Mouse (Mus musculus): ENCODE measurements at regions not wholly inside any gene's neighbourhood (a gene's known extent, or its start where the extent isn't known, plus 50 kb on each side); places are given as distances from the start of the nearest gene placed in this dataset.

DNA sequence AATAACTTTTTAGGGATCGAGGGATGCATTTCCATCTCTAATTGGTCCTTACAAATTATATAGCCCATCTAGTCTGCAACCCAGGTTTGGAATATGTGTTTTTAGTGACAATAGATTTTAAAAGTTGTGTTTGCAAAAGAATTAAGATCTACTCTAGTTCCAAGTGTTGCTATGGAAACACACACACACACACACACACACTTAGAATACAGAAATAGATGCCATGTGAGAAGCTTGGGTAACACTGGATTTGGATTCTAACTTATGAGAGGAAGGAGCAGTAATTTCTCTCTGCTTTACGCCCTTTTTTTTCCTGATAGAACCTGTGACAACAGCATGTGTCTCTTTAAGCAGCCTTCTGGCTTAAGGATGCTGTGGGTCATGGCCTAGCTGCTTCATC, 297.8 kb downstream of the Etaa1 start:
- Histone ChIP-seq H3K4me3 (ENCODE audit: low read depth, low read length) (no peak overlapping the region), H3K36me3 (ENCODE audit: control insufficient read depth, insufficient read depth, low read length, poor library complexity, severe bottlenecking) (no peaks in the 10 kb centered on the region), H3K4me1 (ENCODE audit: control insufficient read depth, insufficient read depth, low read length) (no peaks in the 10 kb centered on the region), H3K27me3 (ENCODE audit: control insufficient read depth, insufficient read depth, low read length, poor library complexity, severe bottlenecking) (no peaks in the 10 kb centered on the region; the same call in 1 of the 2 replicates), H3K9ac (ENCODE audit: low read depth, poor library complexity, severe bottlenecking) (no peak overlapping the region), H3K9me3 (replicated peaks; ENCODE audit: control insufficient read depth, insufficient read depth, low read length, poor library complexity, severe bottlenecking) (no peaks in the 10 kb centered on the region), H3K27ac (ENCODE audit: insufficient read depth, low read length) (no peak overlapping the region)
- TF ChIP-seq EP300 (IDR thresholded peaks at IDR 0.05; ENCODE audit: insufficient read depth, low read depth, low read length) (no peak), POLR2A (IDR thresholded peaks at IDR 0.05; ENCODE audit: insufficient read depth, low read length) (no peak), CTCF (IDR thresholded peaks at IDR 0.05; ENCODE audit: low read depth, low read length) (no peak)

DNA sequence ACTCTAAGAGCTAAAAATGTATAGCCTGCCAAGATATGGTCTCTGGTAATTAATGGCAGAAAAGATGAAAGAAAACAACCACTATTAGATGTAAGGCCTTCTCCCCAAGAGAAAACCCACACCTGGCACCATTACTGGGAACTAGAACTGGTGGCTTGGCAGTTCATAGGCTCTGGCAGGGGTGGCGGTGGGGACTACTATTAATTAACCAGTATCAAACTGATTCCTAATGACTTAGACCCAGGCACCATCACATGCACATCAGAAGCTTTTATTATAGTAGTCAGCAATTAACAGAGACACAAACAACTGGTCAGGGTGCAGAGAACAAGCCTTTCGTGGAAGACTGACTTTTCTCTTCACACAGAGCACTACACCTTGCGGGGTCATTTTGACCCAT, 296.0 kb downstream of the Etaa1 start:
- no peaks in the 10 kb centered on the region for H3K4me1 ChIP-seq (ENCODE audit: control insufficient read depth, insufficient read depth, low read length)
- TF ChIP-seq POLR2A (IDR thresholded peaks at IDR 0.05; ENCODE audit: insufficient read depth, low read length), result no peak
- no peak for TF ChIP-seq CTCF (IDR thresholded peaks at IDR 0.05; ENCODE audit: low read depth, low read length)
- TF ChIP-seq EP300 (IDR thresholded peaks at IDR 0.05; ENCODE audit: insufficient read depth, low read depth, low read length), result no peak
- H3K9ac ChIP-seq (ENCODE audit: low read depth, poor library complexity, severe bottlenecking), result no peak overlapping the region
- no peaks in the 10 kb centered on the region for H3K9me3 ChIP-seq (replicated peaks; ENCODE audit: control insufficient read depth, insufficient read depth, low read length, poor library complexity, severe bottlenecking)
- no peaks in the 10 kb centered on the region for H3K36me3 ChIP-seq (ENCODE audit: control insufficient read depth, insufficient read depth, low read length, poor library complexity, severe bottlenecking)
- no peak overlapping the region for H3K27ac ChIP-seq (ENCODE audit: insufficient read depth, low read length)
- no peaks in the 10 kb centered on the region; the same call in 1 of the 2 replicates for H3K27me3 ChIP-seq (ENCODE audit: control insufficient read depth, insufficient read depth, low read length, poor library complexity, severe bottlenecking)
- H3K4me3 ChIP-seq (ENCODE audit: low read depth, low read length), result no peak overlapping the region

DNA sequence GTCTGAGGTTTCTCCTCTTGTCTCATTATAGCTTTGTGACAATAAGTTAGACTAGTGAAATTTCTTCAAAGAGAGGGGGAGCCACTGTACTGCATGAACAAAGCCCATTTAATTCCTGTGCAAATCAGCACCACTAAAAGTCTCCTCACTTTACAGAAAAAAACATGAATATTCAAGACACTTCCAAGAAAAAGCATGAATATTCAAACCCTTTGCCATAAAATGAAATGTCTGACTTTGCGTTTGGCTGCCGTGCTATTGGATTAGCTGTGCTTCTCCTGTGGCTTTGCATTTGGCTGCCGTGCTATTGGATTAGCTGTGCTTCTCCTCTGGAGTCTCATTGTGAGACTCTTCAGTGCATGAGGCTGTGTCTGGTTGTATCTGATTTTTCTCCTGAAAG, 295.4 kb downstream of the Etaa1 start:
- Histone ChIP-seq H3K9me3 (replicated peaks; ENCODE audit: control insufficient read depth, insufficient read depth, low read length, poor library complexity, severe bottlenecking) (no peaks in the 10 kb centered on the region), H3K4me1 (ENCODE audit: control insufficient read depth, insufficient read depth, low read length) (no peaks in the 10 kb centered on the region), H3K36me3 (ENCODE audit: control insufficient read depth, insufficient read depth, low read length, poor library complexity, severe bottlenecking) (no peaks in the 10 kb centered on the region), H3K4me3 (ENCODE audit: low read depth, low read length) (no peak overlapping the region), H3K9ac (ENCODE audit: low read depth, poor library complexity, severe bottlenecking) (no peak overlapping the region), H3K27ac (ENCODE audit: insufficient read depth, low read length) (no peak overlapping the region), H3K27me3 (ENCODE audit: control insufficient read depth, insufficient read depth, low read length, poor library complexity, severe bottlenecking) (no peaks in the 10 kb centered on the region; the same call in 1 of the 2 replicates)
- no peak for TF ChIP-seq POLR2A (IDR thresholded peaks at IDR 0.05; ENCODE audit: insufficient read depth, low read length)
- no peak for TF ChIP-seq CTCF (IDR thresholded peaks at IDR 0.05; ENCODE audit: low read depth, low read length)
- TF ChIP-seq EP300 (IDR thresholded peaks at IDR 0.05; ENCODE audit: insufficient read depth, low read depth, low read length), result no peak

DNA sequence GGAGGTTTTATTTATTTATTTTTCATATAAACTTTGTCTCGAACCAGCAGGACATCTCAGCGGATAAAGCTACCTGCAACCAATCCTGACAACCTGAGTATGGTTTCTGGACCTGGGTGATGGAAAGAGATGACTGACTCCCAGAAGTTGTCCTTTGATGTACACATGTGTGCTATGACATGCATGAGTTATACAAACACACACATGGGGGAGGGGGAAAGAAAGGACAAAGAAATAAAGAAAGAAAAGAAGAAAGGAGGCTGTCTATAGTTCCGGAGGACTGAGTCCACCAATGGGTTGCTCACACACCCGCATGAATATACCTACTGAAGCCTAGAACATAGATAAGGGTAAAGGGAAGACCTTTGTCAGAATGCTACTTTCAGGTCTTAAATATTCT, 295.0 kb downstream of the Etaa1 start:
- Histone ChIP-seq H3K9me3 (replicated peaks; ENCODE audit: control insufficient read depth, insufficient read depth, low read length, poor library complexity, severe bottlenecking) (no peaks in the 10 kb centered on the region), H3K27me3 (ENCODE audit: control insufficient read depth, insufficient read depth, low read length, poor library complexity, severe bottlenecking) (no peaks in the 10 kb centered on the region; the same call in 1 of the 2 replicates), H3K27ac (ENCODE audit: insufficient read depth, low read length) (no peak overlapping the region), H3K9ac (ENCODE audit: low read depth, poor library complexity, severe bottlenecking) (no peak overlapping the region), H3K4me3 (ENCODE audit: low read depth, low read length) (no peak overlapping the region), H3K36me3 (ENCODE audit: control insufficient read depth, insufficient read depth, low read length, poor library complexity, severe bottlenecking) (no peaks in the 10 kb centered on the region), H3K4me1 (ENCODE audit: control insufficient read depth, insufficient read depth, low read length) (no peaks in the 10 kb centered on the region)
- TF ChIP-seq CTCF (IDR thresholded peaks at IDR 0.05; ENCODE audit: low read depth, low read length) (no peak), EP300 (IDR thresholded peaks at IDR 0.05; ENCODE audit: insufficient read depth, low read depth, low read length) (no peak), POLR2A (IDR thresholded peaks at IDR 0.05; ENCODE audit: insufficient read depth, low read length) (no peak)

DNA sequence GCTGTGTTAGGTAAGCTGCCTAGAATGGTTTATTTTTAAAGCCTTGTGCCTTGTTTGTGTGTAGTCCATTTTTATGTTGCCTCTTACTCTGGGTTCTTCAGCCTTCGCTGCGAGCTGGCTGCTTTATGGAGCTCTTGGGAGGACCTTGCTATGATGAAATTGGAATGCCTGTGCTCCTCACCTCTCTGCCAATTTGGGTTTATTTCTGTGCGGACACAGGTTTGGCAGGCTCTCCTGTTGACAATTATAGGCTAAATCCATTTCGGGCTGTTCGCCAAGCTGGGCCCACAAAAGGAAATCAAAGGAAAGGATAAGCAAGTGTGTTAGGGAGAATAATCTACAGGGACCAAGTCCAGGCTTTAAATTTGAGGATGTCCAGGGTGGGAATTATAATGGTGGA, 289.8 kb downstream of the Etaa1 start:
- H3K9ac ChIP-seq (ENCODE audit: low read depth, poor library complexity, severe bottlenecking), result no peak overlapping the region
- TF ChIP-seq CTCF (IDR thresholded peaks at IDR 0.05; ENCODE audit: low read depth, low read length) (no peak), POLR2A (IDR thresholded peaks at IDR 0.05; ENCODE audit: insufficient read depth, low read length) (no peak), EP300 (IDR thresholded peaks at IDR 0.05; ENCODE audit: insufficient read depth, low read depth, low read length) (no peak)
- H3K4me3 ChIP-seq (ENCODE audit: low read depth, low read length), result no peak overlapping the region
- H3K27me3 ChIP-seq (ENCODE audit: control insufficient read depth, insufficient read depth, low read length, poor library complexity, severe bottlenecking), result no peaks in the 10 kb centered on the region
- H3K4me1 ChIP-seq (ENCODE audit: control insufficient read depth, insufficient read depth, low read length), result no peaks in the 10 kb centered on the region
- no peaks in the 10 kb centered on the region for H3K36me3 ChIP-seq (ENCODE audit: control insufficient read depth, insufficient read depth, low read length, poor library complexity, severe bottlenecking)
- H3K27ac ChIP-seq (ENCODE audit: insufficient read depth, low read length), result no peak overlapping the region
- H3K9me3 ChIP-seq (replicated peaks; ENCODE audit: control insufficient read depth, insufficient read depth, low read length, poor library complexity, severe bottlenecking), result peaks cover 10% of the 10 kb centered on the region; the same call in 1 of the 2 replicates

DNA sequence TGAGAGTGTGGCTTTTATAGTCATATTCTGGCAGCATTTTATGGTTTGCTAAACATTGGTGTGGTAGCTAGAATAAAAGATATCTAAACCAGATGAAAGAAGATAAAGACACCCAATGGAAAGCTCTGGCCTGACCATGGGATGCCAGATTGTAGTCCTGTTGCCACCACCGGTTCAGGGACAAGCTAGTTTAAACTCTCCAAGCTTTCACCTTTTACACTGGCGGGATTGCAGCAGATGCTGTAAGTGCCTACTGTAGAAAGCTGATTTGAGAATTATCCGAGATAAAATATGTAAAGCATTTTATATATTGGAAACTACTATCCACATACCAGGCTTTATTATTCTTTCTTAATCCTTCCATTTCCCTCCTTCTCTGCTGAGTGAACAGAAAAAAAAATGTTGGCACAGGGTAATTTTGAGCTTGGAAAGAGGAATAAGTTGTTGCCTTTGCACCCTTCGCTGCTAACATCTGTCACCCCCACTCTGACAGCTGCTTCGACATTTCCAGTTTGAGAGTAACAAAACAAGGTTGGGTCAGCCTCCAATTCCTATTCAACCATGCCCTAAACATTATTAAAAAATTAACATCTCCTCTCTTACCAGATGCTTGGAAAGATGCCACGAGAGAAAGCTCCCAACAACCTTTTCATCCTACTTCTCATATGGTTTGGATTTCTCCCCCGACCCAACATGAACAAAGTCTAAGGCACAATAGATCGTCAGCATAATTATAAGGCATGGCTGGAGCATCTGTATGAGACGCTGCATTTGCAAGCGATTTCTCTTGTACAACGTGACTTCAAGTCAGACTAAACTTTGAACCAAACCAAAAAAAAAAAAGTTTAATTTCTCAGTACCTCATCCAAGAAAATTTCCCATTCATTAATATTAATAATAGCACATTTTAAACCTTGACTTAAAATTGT, 287.8 kb downstream of the Etaa1 start:
- H3K36me3 ChIP-seq (ENCODE audit: control insufficient read depth, insufficient read depth, low read length, poor library complexity, severe bottlenecking), result no peaks in the 10 kb centered on the region
- H3K4me3 ChIP-seq (ENCODE audit: low read depth, low read length), result no peak overlapping the region
- no peak overlapping the region for H3K27ac ChIP-seq (ENCODE audit: insufficient read depth, low read length)
- H3K27me3 ChIP-seq (ENCODE audit: control insufficient read depth, insufficient read depth, low read length, poor library complexity, severe bottlenecking), result no peaks in the 10 kb centered on the region
- peaks cover 10% of the 10 kb centered on the region; the same call in 1 of the 2 replicates for H3K9me3 ChIP-seq (replicated peaks; ENCODE audit: control insufficient read depth, insufficient read depth, low read length, poor library complexity, severe bottlenecking)
- no peaks in the 10 kb centered on the region for H3K4me1 ChIP-seq (ENCODE audit: control insufficient read depth, insufficient read depth, low read length)
- TF ChIP-seq CTCF (IDR thresholded peaks at IDR 0.05; ENCODE audit: low read depth, low read length) (no peak), EP300 (IDR thresholded peaks at IDR 0.05; ENCODE audit: insufficient read depth, low read depth, low read length) (no peak), POLR2A (IDR thresholded peaks at IDR 0.05; ENCODE audit: insufficient read depth, low read length) (no peak)
- H3K9ac ChIP-seq (ENCODE audit: low read depth, poor library complexity, severe bottlenecking), result no peak overlapping the region

All from ES-Bruce4 (cell line).